Mouse (Mus musculus) heart, postnatal 0 days (tissue): ENCODE data around the gene Bbip1.

Source experiments
- CTCF ChIP-seq: IDR thresholded peaks from 2 replicates; pipeline ENCODE4 v1.5.1; 2016; ENCODE audit warnings: antibody characterized with exemption, control low read depth, low read depth
- EP300 ChIP-seq: IDR thresholded peaks from 2 replicates; pipeline ENCODE4 v1.6.1; 2016; ENCODE audit warnings: antibody characterized with exemption, low read depth

DNA sequence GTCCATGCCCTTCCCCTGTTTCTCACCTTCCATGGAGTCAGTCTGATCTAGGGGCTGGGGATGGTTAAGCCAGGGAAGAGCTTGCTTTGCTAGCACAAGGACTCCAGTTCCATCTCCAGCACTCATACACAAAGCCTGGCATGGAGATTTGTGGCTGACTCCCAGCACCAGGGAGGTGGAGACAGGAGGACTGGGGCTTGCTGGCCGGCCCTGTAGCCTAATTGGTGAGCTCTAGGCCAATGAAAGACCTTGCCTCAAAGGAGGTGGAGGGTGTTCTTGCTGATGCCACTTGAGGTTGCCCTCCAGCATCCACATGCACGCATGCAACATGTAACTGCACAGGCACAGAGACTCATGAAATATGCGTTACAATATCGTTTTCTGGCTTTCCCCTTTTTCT is 45.9 kb downstream of the Bbip1 start:
- TF ChIP-seq EP300: no peak
- no peak for TF ChIP-seq CTCF
